Mouse (Mus musculus) 416B (cell line): ENCODE measurements around the gene Fgf2.

Experiments
- DNase-seq: peaks from one replicate; pipeline ENCODE4 v3.0.0; 2011; ENCODE audit warnings: low read depth

Gene Fgf2

DNA sequence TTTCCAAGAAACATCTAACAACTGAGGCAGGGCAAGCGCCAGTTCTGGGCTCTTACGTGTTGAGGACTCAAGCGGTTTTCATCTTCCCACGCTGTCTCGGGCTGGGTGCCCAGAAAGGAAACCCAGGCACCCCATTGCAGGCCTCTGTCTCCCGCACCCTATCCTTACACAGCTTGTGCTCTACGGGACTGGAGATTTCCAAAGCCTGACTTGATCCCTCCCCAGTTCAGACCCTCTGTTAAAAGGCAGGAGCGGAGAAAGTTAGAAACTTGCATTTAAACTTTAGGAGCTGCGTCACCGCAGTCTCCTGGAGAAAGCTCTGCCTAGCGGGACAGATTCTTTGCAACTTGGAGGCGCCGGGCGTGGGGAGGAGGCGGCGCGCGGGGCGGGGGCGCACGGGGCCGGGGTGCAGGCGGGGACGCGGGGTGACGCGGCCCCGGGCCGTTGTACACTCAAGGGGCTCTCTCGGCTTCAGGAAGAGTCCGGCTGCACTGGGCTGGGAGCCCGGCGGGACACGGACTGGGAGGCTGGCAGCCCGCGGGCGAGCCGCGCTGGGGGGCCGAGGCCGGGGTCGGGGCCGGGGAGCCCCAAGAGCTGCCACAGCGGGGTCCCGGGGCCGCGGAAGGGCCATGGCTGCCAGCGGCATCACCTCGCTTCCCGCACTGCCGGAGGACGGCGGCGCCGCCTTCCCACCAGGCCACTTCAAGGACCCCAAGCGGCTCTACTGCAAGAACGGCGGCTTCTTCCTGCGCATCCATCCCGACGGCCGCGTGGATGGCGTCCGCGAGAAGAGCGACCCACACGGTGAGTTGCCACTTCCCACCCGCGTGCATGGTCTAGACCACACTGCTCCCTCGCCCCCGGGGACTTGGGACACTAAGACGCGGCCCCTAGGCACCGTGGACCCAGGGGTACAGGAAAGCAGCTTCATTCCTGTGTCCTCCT is at the start of gene Fgf2:
Gene Fgf2, plus strand, starts transcription at position 126 of the 945 bp plus-strand sequence.
- no peak for DNase-seq

DNA sequence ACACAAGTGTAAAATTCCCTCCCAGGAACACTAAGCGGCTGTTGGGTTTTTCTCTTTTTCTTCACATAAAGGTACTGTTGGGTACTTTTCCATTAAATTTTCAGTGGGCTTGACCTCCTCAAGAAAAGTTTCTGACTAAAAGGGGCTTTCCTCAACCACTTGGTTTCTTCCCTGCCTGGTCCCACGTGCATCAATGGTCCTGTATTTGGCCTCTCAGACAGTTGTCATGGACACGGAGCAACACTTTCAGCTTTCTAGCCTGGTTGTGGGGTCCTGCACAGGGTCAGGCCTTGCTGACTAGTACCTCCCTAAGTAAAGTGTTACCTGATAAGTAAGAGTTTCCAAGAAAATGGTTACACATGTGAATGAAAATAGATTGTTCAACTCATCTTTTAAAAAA is 48.7 kb upstream of the Fgf2 start:
- no peak for DNase-seq

DNA sequence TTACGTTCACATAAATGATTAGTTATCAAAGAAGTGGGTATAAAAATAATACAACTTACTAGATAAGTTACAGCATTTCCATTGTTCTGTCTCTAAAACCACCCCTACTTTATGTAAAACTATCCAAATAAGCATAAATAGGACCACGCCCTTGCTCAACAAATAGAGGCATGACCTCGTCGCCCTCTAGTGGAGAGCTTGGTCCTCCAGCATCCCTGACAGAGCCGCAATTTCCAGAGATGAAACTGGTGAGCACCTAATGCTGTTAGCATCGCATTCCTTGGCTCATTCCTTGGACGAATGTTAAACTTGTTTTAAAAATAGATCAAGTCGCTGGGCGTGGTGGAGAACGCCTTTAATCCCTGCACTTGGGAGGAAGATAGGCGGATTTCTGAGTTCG is 45.5 kb upstream of the Fgf2 start:
- DNase-seq: peak; percentile 71

DNA sequence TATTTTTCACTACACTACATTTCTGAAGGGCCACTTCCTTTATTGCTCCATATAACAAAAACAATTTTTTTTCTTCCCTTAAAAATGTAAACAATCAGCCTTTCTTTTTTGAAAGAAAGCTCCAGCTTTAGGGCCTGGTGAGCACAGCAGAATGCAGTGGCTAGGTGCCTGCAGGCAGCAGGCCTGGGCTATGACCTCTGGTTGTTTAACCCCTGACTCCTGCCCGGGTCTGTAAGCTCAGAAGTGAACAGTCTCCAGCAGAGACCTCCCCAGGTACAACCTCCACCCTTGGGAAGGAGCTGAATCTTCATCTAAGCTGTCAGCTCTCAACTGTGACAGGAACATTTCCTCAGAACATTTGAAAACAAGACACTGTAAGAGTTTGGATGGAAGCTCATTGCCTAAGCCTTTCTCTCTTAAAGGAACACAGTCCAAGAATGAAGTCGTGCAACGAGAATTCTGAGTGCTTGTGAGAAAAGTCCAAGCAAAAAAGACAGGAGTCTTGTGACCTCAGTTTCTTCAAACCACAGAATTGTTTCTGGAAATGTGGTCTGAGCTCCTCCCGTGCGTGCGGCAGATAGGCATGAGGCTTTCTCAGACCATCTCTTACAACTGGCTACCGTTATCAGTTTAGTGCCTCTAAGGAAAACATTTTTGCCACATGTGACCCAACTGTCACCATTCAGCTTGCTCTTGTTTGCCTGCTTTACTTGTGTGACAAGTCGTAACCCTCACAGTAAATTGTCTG is 44.6 kb upstream of the Fgf2 start:
- DNase-seq: peak; percentile 40

DNA sequence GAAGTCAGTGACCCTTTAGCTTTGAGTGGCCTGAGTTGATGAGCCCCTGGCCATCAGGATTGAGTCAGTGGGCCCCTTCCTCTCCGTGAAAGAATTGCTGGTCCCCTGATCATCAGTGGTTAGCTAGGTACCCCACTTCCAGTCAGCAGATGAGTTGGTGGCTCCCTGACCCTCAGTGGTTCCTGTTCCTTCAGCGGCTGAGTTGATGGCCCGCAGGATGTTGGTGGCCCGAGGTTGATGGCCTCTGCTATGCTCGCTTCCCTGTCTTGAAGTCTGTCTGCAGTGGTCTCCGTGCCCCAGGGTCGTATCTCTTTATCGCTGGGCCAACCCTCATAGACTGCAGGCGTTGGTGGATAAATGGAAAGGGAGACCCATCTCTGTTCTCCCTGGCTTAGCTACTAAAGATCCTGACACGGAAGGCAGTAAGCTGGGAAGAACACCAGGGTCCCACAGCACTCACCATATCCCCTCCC is 36.2 kb upstream of the Fgf2 start:
- DNase-seq: no peak

DNA sequence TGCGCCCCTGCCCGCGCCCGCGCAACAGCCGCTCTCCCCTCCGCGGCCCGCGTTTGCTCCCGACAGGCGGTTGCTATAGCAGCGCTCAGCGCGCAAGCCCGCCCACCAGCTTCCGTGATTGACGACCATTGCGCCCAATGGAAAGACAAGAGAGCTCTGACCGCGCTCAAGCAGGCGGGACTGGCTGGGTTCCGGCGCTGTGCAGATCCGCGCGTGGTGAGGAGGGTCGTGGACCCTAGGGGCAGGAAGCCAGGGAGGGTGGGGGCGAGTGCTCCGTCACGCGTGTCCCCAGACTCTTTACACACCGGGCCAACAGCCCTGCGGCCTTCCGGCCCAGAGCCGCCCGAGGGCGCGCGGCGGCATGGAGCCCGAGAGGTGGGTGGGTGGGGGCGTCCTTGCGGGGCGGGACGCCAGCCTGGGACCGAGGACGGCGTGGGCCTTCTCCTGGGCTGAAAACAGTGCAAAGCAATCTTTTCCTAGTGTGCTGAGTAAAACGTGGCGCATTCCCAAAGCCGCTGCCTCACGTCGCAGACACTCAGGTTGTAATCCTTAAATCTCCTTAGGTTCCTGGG is 35.7 kb upstream of the Fgf2 start, which contains the start of the genes Bbs12 and Cetn4:
Gene Bbs12, plus strand, starts transcription at position 185 of the 572 bp plus-strand sequence.
Gene Cetn4, minus strand, starts transcription at position 339 of the 572 bp plus-strand sequence.
- peak; percentile 91 for DNase-seq

DNA sequence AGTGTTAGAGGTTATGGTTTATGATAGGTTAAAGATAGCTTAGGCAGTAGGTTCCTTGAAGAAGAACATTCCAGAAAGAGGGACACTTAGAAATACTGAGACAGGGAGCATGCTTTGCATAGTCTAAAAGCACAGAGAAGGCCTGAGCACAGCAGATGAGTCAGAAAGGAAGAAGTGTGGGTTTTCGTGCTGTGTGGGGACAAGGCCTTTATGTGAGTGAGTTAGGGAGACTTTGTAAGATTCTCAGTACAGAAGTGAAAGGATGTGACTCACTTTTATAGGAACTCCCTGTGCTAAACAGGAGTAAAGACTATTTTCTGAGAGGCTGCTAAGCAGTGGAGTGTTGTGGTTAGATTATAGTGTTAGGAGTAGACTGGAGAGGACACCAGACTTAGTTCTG is 34.8 kb upstream of the Fgf2 start:
- peak; percentile 94 for DNase-seq

DNA sequence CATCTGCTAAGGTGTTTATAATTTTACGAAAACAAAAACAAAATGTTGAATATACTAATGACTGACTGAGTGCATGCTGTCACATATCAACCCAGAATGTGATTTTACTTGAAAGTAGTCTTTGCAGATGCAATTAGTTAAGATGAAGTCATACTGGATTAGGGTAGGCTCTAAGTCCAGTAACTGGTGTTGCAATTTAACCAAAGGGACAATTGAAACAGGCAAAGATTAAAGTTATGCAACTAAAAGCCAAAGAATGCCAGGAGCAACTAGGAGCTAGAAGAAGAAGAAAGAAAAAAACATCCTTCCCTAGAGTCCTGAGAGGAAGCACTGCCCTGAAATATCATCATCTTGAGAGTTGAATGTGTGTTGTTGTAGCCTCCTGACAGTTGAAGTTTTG is 31.9 kb upstream of the Fgf2 start:
- peak; percentile 20 for DNase-seq

DNA sequence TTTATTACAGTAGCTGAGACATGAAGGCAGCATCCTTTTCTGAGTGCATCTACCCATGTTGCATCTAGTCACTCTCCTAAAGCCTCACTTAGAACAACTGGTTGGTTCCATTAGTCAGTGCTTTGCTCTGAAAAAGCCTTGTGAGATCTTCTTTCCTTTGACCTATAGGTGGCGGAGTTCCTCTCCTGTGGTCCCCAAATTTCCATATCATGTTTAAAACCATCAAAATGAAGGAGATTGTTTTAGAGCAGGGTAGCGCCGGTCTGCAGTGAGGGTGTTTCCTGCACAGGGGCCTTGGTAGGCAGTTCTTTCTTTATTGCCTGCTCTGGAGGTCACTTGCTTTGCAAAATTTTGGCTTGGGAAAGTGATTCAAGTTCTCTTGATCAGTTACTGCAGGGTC is 23.8 kb upstream of the Fgf2 start:
- peak; percentile 46 for DNase-seq

DNA sequence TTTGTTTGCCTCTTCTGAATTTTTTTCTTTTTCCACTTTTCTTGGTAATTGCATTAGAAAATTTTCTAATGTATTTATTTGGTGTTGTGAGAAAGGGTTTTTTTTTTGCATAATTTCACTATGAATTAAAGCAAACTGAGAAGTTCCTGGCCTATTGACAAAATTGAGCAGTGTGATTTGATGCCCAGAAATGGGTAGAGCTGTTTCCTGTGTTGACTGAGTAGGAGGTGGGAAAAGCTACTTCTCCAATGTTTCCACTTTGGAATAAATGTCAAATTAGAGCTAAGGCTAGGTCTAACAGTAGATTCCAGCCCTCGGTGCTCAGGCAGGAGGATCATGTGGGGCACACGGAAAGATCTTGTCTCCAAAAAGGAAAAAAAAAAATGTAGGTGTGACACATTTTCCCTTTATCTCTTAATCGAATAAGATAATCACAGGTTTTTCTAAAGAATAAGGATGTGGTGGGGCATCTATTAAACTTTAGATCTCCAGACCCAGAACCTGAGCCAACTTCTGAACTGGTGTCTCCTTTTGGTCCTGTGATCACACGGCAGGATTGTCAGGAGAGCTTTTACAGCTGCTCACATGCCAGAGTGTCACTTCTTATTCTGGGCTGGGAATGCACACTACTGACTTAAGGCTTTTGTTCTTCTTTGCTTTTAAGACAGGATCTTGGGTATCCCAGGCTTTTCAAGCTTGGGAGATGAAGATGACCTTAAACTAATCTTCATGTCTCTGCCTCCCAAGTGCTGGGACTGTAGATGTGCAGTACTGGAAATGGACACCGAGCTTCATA is 22.6 kb upstream of the Fgf2 start:
- no peak for DNase-seq

DNA sequence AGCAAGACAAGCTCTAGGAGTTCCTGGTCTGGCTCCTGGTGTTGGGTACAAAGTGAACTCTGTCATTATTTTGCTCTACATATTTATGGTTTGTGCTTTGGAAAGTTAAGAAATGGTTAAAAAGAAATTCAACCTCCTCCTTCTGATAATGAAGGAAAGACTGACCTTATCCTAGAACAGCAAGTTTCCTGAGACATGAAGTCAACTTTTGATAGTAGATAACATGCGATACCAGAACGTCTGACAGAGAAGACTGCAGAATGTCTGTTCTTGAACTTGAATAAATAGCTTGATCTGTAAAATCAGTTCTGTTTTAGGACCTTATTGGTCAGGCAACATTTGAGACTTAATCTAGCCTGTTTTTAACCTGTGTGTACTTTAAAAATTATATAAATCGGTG is 21.5 kb upstream of the Fgf2 start:
- DNase-seq: no peak

DNA sequence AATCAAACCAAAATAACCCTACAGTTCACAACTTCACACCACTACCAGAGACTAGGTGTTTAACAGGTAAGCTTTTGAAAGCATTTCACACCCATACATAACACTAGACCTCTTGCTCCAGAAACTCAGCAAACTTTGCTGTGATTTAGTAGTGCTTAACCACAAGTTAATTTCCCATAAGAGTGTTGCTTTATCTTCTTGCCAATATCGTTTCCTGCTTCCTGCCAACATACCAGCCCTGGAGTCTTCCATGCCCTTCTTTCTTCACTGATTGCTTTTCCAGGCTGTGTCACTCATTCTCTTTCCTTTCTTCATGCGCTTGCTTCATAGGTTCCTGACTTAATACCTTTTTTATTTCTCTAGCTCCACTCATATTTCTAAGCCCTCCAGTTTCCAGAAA is 19.7 kb upstream of the Fgf2 start:
- peak; percentile 51 for DNase-seq

DNA sequence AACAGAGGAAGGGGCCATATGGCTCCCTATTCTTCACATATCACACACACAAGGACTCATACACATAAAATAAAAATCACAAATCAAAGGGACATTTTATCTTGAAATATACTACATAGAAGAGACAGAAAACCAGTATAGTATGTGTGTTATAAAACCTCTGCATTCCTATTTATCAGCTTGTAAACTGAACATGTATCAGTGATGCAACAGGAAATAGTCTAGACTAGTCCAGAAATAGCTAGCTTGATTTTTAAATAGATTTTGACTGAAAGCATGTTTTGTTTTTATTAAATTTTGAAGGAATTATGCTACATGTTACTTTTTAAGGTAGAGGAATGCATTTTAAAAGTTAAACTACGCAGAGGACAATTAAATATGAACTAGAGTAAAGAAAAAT is 18.2 kb upstream of the Fgf2 start:
- no peak for DNase-seq

DNA sequence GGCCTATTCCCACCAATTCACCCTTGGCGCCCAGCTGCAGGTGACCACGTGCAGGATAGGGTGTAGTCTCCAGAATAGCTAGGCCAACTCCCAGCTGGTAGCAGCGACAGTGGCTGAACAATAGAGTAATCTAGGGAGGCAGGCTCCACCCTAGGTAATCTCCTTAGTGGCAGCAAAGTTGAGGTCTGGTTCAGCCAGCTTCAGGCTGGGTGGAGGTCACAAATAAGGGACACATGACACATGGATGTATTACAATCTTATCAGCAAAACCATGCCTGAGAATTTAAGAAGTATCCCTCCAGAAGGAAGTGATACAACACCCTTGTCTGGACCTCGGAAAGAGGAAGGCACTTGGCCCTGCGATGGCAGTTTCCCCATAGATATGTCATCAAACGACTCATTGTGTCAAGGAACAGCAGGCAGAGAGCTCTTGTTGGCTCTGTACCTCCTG is 16.1 kb upstream of the Fgf2 start:
- DNase-seq: peak; percentile 90

DNA sequence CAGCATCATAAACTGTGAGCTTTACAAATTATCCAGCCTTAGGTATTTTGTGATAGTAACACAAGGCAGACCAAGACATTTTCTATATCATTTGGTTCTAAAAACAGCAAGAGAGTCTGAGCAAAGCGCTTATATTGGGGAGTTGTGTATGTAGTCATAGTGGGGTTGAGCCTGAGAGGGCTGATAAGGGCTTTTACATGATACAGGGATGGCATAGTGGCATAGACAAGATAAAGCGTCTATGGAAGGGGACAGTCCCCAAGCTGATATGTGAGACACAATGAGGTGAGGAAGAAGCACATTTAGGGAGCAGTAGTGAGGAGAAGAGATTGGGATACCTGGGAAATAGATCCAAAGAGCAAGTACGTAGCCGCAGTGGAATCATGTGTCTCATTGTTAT is 14.1 kb upstream of the Fgf2 start:
- no peak for DNase-seq

DNA sequence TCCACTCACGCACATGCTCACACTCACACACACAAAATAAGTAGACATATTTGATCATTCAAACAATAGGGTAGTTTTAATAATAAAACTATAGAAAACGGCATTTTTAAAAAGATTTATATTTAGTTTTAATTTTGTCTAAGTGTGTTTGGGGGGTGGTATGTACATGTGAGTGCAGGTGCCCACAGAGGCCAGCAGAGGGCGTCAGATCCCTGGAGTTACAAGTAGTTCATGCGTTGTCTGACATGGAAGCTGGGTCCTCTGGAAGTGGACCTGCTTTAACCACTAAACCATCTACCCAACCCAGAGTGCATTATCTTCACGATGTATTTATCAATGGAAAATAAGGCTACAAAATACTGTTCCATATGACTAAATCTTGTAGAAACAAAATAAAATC is 7.0 kb upstream of the Fgf2 start:
- peak; percentile 62 for DNase-seq

DNA sequence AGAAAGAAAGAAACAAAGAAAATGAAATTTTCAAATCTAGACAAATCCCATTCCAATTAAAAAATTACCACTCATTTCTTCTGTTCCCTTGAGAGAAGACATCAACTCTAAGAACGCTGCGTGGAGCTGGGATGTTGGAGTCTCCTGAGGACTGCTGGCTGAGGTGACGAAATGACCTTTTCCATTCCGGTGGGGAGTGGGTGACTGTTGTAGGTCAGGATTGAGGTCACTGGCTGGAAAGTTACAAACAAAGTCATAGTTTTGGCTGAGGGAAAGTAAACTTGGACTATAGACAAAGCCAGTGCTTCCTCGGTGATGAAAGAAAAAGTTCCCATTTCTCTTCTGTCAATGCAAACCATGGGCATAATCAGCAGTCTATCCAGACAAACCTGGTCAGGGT is 5.3 kb upstream of the Fgf2 start:
- no peak for DNase-seq

DNA sequence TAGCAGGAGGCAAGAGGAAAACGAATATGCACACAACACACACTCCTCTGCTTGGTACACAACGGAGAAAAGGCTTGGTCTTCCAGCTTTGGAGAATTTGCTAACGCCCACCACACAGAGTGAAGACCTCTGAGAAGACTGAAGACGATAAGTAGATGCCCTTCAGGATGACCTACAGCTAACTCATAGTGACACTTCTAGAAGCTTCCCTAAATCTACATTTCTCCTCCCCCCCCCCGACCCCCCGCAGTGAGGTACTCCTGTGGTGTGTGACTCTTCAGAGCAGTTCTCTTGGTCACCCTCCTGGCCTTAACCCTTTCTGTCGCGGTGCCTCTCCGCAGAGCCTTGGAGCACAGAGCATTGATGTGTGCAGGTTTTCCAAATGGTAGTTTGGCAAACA is 475 bp upstream of the Fgf2 start:
- no peak for DNase-seq

DNA sequence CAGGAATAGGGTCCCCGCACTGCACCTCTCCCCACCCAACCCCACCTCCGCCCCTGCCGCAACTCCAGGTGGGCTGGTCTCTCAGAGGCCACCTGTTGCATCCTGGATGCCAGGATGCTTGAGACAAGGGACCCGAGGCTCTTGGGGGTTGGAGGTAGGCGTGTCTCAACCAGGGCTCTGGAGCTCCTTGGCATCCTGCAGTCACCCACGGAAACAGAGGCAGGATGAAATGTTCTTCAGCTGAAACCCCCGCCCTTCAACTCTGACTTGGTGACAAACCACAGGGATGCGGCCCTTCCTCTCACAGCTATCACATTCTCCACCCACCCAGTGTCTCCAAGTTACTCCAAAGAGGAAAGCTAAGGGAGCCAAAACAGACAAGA is 1.0 kb downstream of the Fgf2 start:
- DNase-seq: no peak

DNA sequence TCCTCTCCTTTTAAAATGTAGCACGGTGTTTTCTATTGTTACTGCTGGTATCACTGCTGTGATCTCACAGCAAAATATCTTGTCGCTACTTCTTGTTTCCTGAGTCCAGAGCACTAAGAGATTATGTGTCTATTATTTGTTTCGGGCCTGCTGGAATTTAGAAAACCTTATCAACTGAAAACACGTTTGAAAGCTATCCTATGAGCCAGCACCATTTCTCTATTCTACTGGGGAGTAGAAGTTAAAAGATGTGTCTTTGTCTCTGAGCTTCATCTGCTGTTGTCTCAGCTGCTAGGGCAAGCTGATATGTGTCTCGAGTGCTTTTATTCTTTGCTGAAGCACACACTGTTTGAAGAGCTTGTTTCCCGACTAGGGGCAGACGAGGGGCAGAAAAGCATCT is 2.2 kb downstream of the Fgf2 start:
- DNase-seq: no peak

DNA sequence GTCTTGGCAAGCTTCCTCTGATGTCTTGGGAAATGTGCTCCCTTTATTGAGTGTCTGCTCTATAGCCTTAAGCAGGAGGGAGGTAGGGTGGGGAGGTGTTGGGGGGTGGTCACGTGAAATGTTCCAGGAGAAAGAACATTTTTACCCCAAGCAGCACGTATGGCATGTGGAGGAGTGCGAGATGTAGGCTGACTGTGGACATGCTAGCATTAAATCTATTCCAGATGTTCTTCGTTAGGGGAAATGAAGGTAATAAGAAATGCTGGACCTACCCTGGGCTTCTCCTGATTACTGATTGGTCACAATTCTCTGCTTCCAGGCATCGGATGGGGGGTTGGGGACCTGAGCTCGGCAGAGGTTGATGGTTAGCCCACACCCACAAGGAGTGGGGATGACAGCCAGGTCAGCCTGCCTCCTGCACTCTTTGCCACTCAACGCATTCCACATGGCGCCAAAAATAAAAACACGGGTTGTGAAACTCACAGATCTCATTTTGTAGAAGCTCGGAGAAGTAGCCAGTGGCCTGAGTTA is 5.9 kb downstream of the Fgf2 start:
- DNase-seq: no peak

DNA sequence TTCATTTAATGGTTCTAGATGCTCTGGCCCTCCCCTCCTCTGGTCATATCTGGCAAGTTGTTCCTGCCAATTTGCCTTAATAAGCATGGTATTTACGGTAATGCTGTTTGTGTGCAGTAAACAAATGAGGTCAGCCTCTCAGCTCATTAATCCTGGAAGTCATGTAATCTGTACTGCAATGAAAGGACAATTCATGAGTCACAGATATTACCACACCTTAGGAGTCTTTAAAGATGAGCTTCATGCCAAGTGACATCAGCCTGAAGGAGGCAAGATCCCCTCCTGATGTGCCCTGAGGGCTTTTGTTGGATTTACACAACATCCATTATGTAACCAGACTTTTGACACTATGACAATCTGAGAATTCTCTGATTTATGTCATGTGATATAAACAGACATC is 6.6 kb downstream of the Fgf2 start:
- no peak for DNase-seq
